Mouse (Mus musculus) heart, embryonic 16.5 days (tissue): ENCODE results near the gene Foxn3. TPM values are rescaled to one million over a fixed set of nuclear protein-coding genes. Genes with fewer than 3 reads are reported as not detected.

Experiments
- ATAC-seq: fragments of 200-750 bp; cut with Nextera tagmentation; replicated peaks from 2 replicates; pipeline ENCODE4 v1.8.0; 2017; ENCODE audit warnings: moderate number of reproducible peaks; ENCODE audit not compliant: insufficient read depth, low FRiP score; ENCODE audit errors: extremely low read depth
- H3K27ac ChIP-seq: fragments of 300-500 bp; sonication (generic); 2 replicates; pipeline ENCODE4 v1.5.1; 2014; ENCODE audit warnings: mild to moderate bottlenecking, low read length, control low read depth, moderate library complexity
- H3K27me3 ChIP-seq: fragments of 300-500 bp; sonication (generic); 2 replicates; pipeline ENCODE4 v1.6.1; 2014; ENCODE audit warnings: low read length, mixed read lengths; ENCODE audit not compliant: control insufficient read depth, insufficient read depth
- H3K36me3 ChIP-seq: fragments of 300-500 bp; sonication (generic); 2 replicates; pipeline ENCODE4 v1.6.1; 2014; ENCODE audit not compliant: control insufficient read depth, insufficient read depth
- H3K4me1 ChIP-seq: fragments of 300-500 bp; sonication (generic); 2 replicates; pipeline ENCODE4 v1.6.1; 2014; ENCODE audit warnings: low read length, mixed read lengths; ENCODE audit not compliant: control insufficient read depth, insufficient read depth
- H3K4me2 ChIP-seq: fragments of 300-500 bp; sonication (generic); 2 replicates; pipeline ENCODE4 v1.6.1; 2014; ENCODE audit warnings: low read depth, mild to moderate bottlenecking, control low read depth, low read length
- H3K4me3 ChIP-seq: fragments of 300-500 bp; sonication (generic); 2 replicates; pipeline ENCODE4 v1.5.1; 2014; ENCODE audit warnings: mild to moderate bottlenecking, control low read depth, low read length
- H3K9ac ChIP-seq: fragments of 300-500 bp; sonication (generic); 2 replicates; pipeline ENCODE4 v1.6.1; 2014; ENCODE audit warnings: low read length, control low read depth
- H3K9me3 ChIP-seq: fragments of 300-500 bp; sonication (generic); replicated peaks from 2 replicates; pipeline ENCODE4 v1.6.1; 2016; ENCODE audit warnings: low read length; ENCODE audit not compliant: control insufficient read depth
- WGBS: fragments of 180-500 bp; shearing (Covaris S2); extraction: QIAGEN DNeasy Blood & Tissue Kit; methylation state at CpG from one replicate; pipeline ENCODE4 v1.1.7; 2014; 5-methylcytosine and 5-hydroxymethylcytosine counted together
- polyA plus RNA-seq: library from polyadenylated mRNA; unstranded; fragments of >200 nt; fragmentation: Nextera tagmentation; extraction: Ambion mirVana; gene quantifications from 2 replicates; pipeline ENCODE4 v1.2.1, GENCODE M21; 2015

Gene Foxn3
- polyA plus RNA-seq, 1 experiment from 2014 or later = 52.1 TPM

DNA sequence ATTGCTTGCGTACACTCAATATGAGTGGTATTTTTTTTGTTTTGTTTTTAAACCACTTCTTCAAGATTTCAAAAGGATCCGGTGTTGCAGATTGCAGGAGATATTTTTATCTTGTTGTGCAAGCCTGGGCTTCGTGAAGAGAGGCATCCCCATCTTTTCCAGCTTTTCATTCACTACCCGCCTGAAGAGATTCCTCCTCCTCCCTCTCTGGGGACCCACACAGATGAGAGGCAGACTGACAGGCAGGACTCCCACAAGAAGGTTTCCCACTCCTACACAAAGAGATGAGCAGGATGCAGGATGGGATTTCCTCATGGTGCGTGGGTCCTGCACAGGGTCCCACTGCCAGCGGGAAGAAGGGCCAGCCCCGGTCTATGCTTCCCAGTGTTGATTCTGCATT is 92.0 kb downstream of the Foxn3 start:
- WGBS = 70% methylated on average over 7 of the region's 7 CpGs
- no peaks in the 10 kb centered on the region for H3K9me3 ChIP-seq

DNA sequence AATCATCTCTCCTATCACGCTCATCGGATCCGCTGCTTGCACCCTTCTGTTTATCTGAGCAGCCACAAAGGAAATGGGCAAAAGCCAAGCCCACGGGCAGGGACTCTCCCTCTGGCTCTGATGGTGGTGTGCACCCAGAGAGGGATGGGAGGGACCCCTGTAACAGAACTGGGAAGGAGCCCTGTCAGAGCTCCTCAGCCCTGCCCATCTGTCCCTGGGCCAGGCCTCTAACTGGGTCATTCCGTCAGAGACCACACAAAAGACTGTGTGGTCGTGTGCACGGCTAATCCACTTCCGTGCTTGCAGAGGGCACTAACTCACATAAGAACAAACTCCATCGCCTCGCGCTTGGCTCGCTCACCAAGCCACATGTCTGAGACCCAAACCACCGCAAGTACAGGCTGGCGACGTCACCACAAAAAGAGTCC is 95.5 kb downstream of the Foxn3 start:
- Histone ChIP-seq H3K27ac (no peak overlapping the region), H3K4me2 (peak overlapping the region; percentile 22), H3K4me1 (no peaks in the 10 kb centered on the region), H3K9me3 (no peaks in the 10 kb centered on the region), H3K27me3 (no peaks in the 10 kb centered on the region), H3K4me3 (no peak overlapping the region), H3K36me3 (no peaks in the 10 kb centered on the region), H3K9ac (no peak overlapping the region)
- no peak; the same call in 1 of the 2 replicates for ATAC-seq
- WGBS = 62% methylated on average over 15 of the region's 15 CpGs

More for the DNA sequence above, 92.0 kb downstream of the Foxn3 start:
- no peak overlapping the region for H3K9ac ChIP-seq
- ATAC-seq = no peak
- H3K27ac ChIP-seq = no peak overlapping the region
- no peak overlapping the region for H3K4me2 ChIP-seq
- H3K4me3 ChIP-seq = no peak overlapping the region
- H3K4me1 ChIP-seq = peaks cover 2% of the 10 kb centered on the region; the same call in 1 of the 2 replicates
- no peaks in the 10 kb centered on the region for H3K27me3 ChIP-seq
- H3K36me3 ChIP-seq = no peaks in the 10 kb centered on the region

DNA sequence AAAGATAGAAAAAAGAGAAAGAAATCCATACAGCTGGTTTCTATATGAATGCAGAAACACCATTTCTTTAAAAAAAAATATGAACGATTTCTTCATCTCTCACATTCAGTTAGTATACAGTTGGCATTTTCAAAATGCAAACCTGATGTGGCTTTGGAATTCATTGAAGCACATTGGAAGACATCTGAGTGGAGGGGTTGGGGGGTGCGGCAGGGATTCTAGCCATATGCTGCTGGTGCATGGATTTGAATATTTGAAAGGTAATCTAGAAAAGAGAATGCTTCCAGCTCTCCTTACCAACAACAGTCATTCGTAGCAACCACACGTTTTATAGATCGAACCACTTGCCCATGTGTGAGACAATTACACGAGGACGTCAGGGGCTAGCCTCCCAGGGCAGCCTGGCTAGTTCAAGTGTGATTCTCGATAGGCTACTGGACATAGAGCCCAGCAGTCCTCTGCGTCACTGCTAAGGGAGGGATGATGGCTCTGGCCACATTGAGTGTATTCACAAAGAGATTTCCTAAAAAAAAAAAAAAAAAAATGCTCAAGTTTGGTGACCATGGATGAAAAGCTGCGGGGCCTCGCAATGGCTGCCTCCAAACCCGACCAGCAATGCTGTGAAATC is 96.0 kb downstream of the Foxn3 start:
- Histone ChIP-seq H3K27me3 (no peaks in the 10 kb centered on the region), H3K4me3 (no peak overlapping the region), H3K9ac (no peak overlapping the region), H3K36me3 (no peaks in the 10 kb centered on the region), H3K27ac (no peak overlapping the region), H3K4me1 (no peaks in the 10 kb centered on the region), H3K4me2 (peak overlapping the region; percentile 22; the same call in 1 of the 2 replicates), H3K9me3 (no peaks in the 10 kb centered on the region)
- WGBS = 82% methylated on average over 12 of the region's 12 CpGs
- no peak for ATAC-seq

GRCm38 (mm10) chr12:99466426-99466825 is 97.0 kb downstream of the Foxn3 start:
- no peak overlapping the region for H3K4me3 ChIP-seq
- H3K36me3 ChIP-seq = no peaks in the 10 kb centered on the region
- H3K4me1 ChIP-seq = no peaks in the 10 kb centered on the region
- H3K4me2 ChIP-seq = no peak overlapping the region
- H3K9ac ChIP-seq = no peak overlapping the region
- no peak for ATAC-seq
- no peaks in the 10 kb centered on the region for H3K27me3 ChIP-seq
- H3K27ac ChIP-seq = no peak overlapping the region
- no peaks in the 10 kb centered on the region for H3K9me3 ChIP-seq
- WGBS = 87% methylated on average over 5 of the region's 5 CpGs

DNA sequence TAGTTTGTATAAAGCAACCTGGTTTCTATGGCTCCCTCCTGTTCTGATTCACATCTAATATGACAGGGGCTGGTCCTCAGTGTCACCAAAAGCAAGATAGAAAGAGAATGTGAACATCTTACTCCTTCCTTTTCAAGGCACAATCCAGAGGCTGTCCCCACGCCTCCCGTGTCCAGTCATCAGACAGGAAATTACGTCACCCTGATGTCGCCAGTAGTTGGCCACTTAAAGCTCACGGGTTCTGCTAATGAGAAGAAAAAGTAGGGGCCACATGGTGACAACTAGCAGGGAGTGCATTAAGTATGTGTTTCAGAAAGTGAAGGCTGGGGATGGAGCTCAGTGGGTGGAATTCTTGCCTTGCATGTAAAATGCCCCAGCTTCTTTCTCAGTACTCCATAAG is 99.1 kb downstream of the Foxn3 start:
- no peak overlapping the region for H3K4me2 ChIP-seq
- no peak overlapping the region for H3K9ac ChIP-seq
- WGBS = 46% methylated on average over 5 of the region's 5 CpGs
- no peak overlapping the region for H3K27ac ChIP-seq
- no peaks in the 10 kb centered on the region for H3K4me1 ChIP-seq
- no peak for ATAC-seq
- H3K36me3 ChIP-seq = no peaks in the 10 kb centered on the region
- no peaks in the 10 kb centered on the region for H3K9me3 ChIP-seq
- no peaks in the 10 kb centered on the region for H3K27me3 ChIP-seq
- H3K4me3 ChIP-seq = no peak overlapping the region

GRCm38 (mm10) chr12:99462846-99463245 is 100.5 kb downstream of the Foxn3 start:
- ATAC-seq = no peak
- H3K4me2 ChIP-seq = no peak overlapping the region
- WGBS = 95% methylated on average over 1 of the region's 1 CpGs
- no peak overlapping the region for H3K27ac ChIP-seq
- H3K4me3 ChIP-seq = no peak overlapping the region
- H3K9me3 ChIP-seq = no peaks in the 10 kb centered on the region
- H3K36me3 ChIP-seq = no peaks in the 10 kb centered on the region
- no peaks in the 10 kb centered on the region for H3K27me3 ChIP-seq
- peaks cover 5% of the 10 kb centered on the region for H3K4me1 ChIP-seq
- H3K9ac ChIP-seq = no peak overlapping the region

DNA sequence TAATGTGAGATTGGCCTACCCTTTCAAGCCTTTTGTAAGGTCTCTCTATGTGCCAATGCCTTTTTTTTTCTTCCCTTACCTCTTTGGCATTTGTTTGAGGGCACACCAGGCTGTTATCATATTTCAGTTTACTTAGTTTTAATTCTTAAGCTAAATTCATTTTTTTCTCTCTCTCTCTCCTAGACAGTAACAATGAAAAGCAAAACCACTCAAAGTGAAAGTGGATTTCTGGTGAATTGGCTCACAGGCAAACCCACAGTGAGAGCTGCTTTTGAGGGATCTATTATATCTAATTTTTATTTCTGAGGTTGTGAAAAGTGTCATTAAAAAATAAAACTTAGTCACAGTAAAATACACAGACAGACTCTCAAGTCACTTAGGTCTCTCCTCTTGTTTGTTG is 101.1 kb downstream of the Foxn3 start:
- no peaks in the 10 kb centered on the region for H3K27me3 ChIP-seq
- H3K36me3 ChIP-seq = no peaks in the 10 kb centered on the region
- no peak overlapping the region for H3K27ac ChIP-seq
- no peak overlapping the region for H3K9ac ChIP-seq
- ATAC-seq = no peak
- H3K4me3 ChIP-seq = no peak overlapping the region
- no peaks in the 10 kb centered on the region for H3K9me3 ChIP-seq
- H3K4me2 ChIP-seq = no peak overlapping the region
- peaks cover 10% of the 10 kb centered on the region for H3K4me1 ChIP-seq

- H3K4me1 ChIP-seq = peaks cover 14% of the 10 kb centered on the region
- WGBS = 33% methylated on average over 10 of the region's 10 CpGs
- 0 out of 2 replicates have a peak overlapping the region, but pooled peaks have one; percentile 1 for H3K4me3 ChIP-seq
- no peaks in the 10 kb centered on the region for H3K36me3 ChIP-seq
- H3K27me3 ChIP-seq = no peaks in the 10 kb centered on the region
- H3K4me2 ChIP-seq = peak overlapping the region; percentile 46
- H3K9me3 ChIP-seq = no peaks in the 10 kb centered on the region
- H3K9ac ChIP-seq = no peak overlapping the region; the same call in 1 of the 2 replicates
- H3K27ac ChIP-seq = peak overlapping the region; percentile 23; the same call in 1 of the 2 replicates
- ATAC-seq = no peak
These were observed 105.7 kb downstream of the Foxn3 start for GRCm38 (mm10) chr12:99457521-99458205.

- no peak for ATAC-seq
- H3K4me1 ChIP-seq = peaks cover 14% of the 10 kb centered on the region
- H3K9me3 ChIP-seq = no peaks in the 10 kb centered on the region
- H3K27me3 ChIP-seq = no peaks in the 10 kb centered on the region
- WGBS = 91% methylated on average over 8 of the region's 8 CpGs
- H3K4me2 ChIP-seq = no peak overlapping the region
- no peak overlapping the region for H3K4me3 ChIP-seq
- H3K36me3 ChIP-seq = no peaks in the 10 kb centered on the region
- no peak overlapping the region for H3K27ac ChIP-seq
- no peak overlapping the region for H3K9ac ChIP-seq
These were observed 107.8 kb downstream of the Foxn3 start for GRCm38 (mm10) chr12:99455580-99455979.
